Mouse (Mus musculus) ovary, postnatal 36 days (tissue): ENCODE measurements around the gene Borcs7.
A peak's percentile ranks its signal among the peaks of the same experiment; 100 is the strongest.

Experiments used
- DNase-seq: peaks from one replicate; pipeline ENCODE4 v3.0.0; 2022; ENCODE audit warnings: low spot score, mixed read lengths

Borcs7 gene

DNA sequence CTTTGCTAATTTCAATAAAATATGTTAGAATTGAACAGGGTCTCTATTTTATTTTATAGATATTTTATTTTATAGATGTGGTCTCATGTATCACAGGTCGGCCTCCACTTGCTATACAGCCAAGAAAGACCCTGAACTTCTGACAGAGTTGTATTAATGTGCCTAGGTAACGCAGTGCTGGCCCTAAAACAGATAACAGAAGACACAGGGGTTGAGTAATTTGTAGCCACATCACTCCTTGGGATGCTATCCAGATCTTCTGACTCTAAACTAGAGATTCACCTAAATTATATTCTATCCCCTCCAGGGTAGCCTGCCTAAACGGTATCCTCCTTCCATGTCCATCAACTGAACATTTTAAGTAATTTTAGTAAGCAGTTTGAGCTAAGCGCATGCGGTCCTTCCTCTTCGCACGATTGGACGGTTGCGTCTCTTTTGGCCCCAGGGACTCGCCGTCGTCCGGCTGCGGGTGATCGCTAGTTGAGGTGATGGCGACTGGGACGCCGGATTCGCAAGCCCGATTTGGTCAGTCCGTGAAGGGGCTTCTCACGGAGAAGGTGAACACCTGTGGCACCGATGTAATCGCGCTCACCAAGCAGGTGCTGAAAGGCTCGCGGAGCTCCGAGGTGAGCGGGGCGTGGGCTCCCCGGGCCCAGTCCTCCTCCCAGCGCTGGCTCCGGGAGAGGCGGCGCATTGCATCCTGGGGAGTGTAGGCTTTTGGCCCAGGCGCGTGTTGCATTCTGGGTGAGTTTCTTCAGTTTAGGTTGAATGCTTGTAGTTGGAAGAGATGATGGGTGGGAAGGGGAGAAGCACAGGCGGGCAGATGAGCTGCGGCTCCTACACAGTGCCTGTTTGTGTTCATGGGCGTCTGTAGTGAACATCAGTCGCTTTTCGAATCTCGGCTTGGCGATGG lies at the start of gene Borcs7:
Gene Borcs7, plus strand, starts transcription at position 447 of the 913 bp plus-strand sequence.
- DNase-seq: peak; percentile 85

DNA sequence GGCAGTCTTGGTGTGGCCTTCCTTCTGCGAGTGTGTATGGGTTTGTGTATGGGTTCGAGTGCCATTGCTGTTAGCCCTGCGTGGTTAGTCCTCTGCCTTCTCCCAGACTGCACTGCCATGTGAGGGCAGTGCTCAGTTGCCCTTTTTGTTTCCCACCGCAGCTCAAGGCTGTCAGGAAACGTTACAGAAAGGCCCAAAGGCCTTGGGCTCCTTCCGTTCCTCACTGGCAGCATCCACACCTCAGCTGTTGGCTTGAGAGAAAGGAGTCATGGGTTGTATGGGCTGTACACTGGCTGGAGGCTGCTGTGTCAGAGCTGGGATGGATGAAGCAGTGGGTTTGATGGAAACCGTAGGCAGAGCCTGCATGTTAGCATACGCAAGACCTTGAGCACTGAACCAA lies 48.9 kb upstream of the Borcs7 start:
- no peak for DNase-seq

DNA sequence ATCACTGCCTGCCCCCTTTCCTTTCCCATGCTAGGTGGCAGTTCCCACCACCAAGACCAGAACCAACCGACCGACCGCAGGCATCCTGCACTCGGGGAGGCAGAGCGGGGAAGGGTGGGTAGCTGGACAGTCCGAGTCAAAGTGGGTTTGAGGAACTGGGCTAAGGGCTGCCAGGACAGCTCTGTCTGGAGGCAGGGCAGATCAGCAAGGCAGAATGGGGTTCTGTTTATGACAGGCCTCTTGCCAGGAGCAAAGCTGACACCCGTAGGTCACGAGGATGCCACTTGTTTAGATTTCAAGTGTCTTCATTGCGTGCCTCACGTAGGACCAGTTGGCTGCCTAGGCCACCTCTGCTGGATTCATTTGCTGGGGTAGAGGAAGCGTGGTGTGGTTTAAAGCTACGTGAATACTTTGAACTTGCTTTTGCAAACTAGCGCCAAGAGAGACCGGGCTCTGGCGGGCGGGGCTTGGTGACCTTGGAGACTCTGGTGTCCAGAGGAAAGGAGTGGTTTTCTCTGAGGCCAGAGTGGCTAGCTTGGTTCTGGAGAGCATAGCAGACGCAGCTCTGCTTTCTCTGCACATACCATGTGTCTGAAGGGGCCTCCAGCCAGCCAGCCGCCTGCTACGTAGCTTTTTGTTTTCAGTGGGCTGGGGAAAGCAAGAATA lies 48.2 kb upstream of the Borcs7 start:
- DNase-seq: peak; percentile 78

DNA sequence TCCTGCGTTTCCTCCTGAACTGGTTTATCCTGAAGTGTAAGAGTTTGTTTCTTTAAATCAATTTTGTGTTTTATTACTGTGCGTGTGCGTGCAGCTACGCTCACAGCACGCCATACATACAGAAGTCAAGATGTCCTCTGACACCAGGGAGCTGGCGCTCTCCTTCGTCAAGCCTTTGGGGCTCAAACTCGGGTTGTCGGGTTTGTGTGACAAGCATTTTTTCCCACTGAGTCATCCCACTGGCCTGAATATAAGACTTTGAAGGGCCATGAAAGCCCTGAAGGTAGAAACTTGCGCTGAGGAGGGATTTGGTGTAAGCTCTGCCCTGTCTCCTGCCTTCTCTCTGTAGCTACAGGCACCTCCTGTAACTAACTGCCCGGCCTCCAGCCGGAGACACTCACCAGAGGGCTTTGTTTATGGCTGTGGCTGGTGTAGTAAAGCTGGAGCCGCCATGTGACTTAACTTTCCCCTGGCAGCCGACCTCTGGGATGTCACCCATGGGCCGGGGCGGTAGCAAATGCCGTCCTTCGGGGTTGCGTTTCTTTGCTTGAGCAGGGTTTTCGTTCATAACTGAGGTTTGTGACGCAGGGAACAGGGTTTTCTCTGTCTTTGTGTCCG lies 47.5 kb upstream of the Borcs7 start:
- no peak for DNase-seq

DNA sequence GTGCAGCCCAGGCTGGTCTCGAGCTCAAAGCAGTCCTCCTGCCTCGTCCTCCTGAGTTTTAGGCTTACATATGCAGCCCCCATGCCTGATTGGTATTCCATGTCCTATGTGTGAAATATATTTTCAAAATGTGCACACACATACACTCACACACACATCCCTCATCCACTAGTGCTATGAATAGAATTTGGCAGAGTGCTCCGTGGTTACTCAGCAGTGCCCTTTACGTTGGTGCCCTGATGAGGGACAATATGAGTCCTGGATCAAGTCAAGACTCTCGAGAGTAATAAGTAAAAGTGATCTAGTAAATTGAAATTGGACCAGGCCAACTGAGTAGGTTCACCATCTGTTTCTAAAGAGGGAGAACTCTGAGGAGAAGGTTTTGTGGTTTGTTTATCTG lies 46.5 kb upstream of the Borcs7 start:
- DNase-seq: no peak

DNA sequence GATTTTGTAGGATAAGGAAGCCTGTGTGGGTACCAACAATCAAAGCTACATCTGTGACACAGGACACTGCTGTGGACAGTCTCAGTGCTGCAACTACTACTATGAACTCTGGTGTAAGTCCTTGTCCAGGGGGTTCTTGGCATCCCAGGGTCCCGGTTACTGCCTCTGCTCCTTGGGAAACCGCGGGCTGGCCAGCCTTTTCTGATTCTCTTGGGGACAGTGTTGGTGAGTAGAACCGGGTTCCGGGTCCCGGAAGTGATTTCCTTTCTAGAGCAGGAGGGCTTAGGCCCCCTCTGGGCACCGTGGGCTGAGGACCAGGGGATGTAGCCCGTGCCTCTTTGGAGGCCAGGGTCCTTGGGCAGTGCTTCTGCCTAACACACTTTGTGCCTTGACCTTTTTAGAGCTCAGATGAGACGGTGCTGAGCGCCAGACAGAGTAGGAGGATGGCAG lies 45.3 kb upstream of the Borcs7 start:
- DNase-seq: no peak

DNA sequence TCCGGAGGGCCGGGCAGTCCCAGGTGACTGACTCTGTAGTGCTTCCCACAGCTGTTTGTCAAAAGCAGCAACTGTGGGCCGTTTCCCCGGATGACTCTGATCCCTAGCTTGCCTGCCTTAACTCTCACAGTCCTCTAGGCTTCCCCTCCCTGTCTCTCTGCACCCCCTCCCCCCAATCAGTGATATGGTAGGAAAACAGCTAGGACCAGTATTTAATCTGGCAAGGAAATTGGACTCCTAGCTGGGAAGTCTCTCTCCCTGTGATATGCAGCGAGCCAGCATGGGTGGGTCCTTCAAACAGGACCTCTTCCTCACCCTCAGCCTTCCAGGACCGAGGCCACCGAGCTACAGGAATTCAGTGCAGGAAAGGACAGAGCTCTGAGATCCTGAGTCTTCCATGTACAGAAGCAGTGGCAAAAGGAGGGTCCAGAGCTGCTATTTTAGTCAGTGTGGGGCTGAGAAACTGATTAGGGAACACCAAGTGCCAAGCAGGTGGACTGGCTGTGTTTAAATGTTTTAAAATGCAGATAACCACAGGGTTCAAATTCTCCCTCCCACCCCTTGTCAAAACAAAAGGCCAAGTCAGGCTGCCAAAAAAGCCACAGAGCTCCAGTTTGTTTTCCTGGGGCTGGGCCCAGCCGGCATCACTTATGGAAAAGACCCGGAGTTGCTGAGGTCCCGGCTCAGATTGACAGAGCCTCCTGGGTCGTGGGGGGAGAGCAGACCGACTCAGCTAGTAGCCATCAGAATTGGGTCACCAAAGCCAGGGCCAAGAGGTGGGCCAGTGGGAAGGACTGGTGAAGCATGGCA lies 44.7 kb upstream of the Borcs7 start:
- peak; percentile 54 for DNase-seq

DNA sequence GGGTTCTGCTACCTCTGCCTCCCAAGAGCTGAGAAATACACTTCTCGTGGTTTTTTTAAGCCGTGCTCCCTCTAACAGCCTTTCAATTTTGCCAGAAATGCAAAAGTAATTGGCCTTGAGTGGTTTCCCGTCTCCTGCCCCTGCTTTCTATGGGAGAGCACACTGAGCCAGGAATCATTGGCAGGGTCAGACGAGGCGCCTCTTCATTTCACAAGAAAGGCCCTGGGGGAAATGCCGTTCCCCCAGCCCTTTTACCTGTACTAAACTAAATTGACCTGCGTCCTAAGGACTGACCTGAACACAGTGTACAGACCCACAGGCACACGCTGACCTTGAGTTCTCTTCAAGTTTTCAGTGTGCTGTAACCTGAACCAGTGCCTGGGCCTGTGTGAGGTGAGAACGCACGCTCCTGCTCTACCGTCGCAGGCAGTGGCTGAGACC lies 43.6 kb upstream of the Borcs7 start:
- no peak for DNase-seq

DNA sequence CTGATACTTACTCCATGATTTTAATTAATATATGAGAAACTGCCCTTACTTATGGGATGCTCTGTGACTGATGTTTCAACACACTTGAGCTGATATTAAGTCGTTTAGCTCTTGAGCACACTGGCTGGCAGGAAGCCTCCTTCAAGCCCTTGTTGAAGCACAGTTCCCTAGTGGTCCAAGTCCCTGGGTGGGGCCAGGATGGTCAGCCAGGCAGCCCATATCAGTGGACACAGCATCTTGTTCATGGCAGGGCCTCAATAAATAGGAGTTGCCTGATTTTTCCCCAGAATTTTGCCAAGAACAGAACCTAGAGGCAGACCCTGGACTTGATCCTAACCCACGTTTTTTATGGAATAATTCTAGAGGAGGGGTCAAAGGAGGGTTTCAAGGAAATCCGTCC lies 42.5 kb upstream of the Borcs7 start:
- DNase-seq: no peak

DNA sequence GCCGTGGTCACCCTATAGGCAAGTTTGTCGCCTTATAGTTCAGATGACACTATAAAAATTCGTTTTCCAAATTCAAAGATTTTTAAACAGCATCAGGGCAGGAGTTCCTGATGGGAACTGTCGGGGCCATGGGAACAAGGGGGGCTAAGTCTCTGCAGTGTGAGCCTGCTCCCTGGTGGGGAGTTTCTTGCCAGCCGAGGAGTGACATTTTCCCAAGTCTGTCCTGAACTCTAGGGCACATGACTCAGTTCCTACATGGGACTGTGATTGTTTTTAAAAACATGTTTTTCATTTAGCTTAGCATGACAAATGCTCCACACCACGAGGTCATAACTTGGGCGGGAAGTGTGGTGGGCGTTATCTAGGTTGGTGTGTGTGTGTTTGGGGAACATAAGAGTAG lies 41.9 kb upstream of the Borcs7 start:
- no peak for DNase-seq

DNA sequence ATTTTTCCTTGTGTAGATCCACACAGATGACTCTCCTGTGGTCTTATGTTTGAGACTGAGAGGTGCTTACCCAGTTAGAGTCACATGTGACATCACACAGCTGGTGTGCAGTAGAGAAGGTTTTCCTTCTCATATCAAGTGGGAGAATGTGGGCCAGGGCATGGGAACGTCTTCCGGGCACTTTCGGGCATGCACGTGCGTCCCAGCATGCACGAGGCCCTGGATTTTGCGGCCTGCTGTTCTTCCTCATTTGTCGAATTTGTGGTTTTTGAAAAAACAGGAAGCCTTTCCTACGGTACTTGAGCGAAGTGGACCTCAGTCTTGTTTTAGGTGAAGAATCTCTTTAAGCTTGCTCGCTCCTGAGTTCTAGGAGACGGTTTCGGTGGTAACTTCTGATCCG lies 41.1 kb upstream of the Borcs7 start:
- DNase-seq: no peak

DNA sequence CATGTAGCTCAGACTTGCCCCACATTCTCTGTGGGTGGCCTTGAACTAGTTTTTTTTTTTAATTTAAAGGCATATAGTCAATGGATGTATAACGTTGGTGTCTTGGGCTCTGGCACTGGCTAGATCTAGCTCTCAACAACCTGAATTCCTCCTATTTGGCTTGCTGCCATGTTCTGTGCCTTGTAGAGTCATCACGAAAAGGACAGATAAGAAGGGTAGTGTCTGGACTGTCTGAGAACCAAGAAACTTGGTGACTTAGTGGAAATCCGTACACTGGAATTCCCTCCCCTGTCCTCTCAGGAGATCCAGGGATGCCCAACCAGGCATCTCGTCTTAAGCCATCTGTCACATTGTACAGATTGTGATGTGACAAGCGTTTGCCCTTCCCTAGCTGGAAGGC lies 36.5 kb upstream of the Borcs7 start:
- DNase-seq: no peak

DNA sequence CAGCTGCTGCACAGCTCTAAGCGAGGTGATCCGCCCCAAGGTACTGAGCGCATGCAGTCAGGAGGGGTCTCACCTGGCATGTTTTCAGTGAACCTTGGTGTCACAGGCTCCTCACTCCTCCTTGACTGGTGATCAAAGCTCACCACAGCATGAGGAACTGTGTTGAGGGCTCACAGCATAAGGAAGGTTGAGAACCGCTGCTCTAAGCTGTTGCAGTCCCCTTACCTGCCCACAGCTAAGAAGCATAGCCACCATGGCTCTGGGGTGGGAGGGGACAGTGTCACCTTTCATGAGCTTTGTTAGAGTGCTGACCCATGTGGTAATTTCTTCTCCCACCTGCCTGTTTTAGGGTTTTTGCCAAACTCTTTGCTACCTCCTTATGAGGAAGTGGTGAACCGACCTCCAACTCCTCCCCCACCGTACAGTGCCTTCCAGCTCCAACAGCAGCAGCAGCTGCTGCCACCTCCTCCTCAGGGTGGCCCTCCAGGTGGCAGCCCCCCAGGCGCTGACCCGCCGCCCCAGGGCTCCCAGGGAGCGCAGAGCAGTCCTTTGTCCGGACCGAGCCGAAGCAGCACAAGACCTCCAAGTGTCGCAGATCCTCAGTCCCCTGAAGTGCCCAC lies 36.0 kb upstream of the Borcs7 start:
- DNase-seq: no peak

DNA sequence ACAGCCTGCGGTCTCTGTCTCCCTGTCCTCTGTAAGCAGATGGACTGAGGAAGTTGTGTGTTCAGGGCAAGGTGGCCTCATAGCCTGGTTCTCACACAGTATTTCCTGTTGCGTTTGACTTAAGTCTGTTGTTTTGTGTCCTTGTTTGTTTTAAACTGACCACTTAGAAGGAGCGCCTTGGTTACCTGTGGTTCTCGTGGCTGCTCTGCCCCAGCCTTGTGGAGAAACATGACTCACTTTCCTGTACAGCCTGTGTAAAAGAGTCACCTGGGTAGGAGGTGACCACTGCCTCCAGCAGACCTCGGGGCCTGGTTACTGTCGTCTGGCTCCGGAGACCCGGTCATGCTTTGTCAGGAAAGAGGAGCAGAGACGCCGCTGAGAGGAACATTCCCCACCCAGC lies 34.1 kb upstream of the Borcs7 start:
- no peak for DNase-seq

DNA sequence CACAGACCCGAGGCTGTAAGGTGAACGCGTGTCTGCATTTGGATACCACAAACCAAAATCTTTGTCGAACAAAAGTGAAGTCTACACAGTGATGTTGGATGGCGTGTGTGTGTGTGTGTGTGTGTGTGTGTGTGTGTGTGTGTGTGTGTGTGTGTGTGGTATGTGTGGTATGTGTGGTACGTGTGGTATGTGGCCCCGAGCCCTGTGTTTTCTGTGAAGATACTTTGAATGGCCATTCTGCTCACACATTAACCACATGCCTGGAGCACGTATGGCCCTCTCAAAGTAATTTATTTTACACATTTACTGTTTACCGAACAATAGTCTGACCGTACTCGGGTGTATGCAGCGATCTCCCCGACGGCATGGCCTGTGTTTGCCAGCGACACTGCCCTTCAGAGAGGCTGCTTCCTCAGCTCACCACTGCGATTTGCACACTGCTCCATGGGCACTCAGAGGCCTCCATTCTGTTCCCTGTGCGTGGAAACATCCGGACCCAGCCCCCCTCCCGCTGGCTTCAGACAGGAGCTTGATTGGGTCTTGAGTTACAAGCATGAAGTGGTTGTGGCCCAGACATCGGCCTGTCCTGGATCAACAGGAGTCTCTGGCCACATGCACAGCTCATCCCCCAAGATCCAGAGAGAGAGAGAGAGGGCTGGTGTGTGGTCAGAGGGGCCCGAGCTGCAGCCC lies 33.4 kb upstream of the Borcs7 start:
- DNase-seq: no peak

DNA sequence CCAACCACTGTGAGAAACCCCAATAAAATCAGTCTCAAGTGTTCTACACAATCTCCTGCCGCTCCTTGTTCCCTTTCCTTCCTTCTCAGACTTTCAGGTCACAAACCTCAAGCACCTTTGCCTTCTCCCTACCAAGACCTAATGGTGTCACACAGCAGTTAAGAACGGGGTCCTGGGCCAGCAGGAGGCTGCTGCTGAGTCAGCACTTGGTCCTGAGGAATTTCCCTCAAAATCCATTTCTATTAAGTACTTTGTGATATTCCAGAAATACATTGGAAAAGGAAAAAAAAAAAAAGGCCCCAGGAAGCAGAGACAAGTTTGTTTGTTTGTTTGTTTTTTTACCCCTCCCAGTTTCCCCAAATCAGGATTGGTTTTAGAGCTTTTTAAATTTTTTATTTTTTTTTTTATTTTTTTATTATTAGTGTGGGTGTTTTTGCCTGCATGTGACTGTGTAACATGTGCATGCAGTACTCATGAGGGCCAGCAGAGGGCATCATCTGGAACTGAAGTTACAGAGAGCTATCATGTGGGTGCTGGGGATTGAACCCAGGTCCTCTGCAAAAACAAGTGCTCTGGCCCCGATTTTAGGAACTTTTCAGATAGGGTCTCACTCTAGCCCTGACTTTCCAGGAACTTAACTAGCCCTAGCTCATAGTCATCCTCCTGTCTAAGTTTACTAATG lies 32.2 kb upstream of the Borcs7 start:
- no peak for DNase-seq

DNA sequence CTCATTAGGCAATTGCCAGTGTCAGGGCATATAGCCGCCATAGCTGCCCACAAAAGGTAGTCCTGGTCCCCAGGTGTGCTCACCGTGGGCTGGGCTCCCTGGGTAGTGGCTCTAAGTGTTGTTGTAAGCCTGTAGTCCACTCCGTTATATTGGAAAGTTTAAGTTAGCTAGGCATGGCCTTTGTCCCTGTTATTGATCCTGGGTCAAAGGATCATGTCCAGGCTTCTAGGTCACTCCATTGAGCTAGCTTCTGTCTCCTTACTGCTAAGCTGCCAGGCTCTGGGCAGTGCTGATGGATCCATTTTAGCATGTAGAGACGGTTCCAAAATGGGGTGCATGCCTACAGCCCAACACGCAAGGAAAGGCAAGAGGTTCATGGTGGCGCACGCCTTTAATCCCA lies 31.4 kb upstream of the Borcs7 start:
- no peak for DNase-seq

DNA sequence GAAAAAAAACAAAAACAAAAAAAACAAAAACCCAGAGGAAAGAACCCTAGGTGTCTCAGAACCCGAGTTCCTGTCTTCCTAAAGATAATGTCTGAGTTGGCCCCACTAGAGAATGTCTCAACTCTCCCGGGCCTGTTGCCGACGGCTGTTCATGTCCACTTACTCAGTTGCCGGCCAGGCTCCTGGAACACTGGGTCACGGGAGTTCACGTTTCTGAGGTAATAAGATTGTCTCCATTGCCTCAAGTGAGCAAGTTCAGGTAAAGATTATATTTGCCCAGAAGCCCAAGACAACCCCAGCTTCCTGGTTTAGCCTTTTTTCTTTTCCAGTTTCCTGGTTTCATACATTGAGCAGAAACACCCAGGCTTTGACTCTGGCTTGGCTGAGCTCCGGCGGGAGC lies 30.9 kb upstream of the Borcs7 start:
- no peak for DNase-seq

DNA sequence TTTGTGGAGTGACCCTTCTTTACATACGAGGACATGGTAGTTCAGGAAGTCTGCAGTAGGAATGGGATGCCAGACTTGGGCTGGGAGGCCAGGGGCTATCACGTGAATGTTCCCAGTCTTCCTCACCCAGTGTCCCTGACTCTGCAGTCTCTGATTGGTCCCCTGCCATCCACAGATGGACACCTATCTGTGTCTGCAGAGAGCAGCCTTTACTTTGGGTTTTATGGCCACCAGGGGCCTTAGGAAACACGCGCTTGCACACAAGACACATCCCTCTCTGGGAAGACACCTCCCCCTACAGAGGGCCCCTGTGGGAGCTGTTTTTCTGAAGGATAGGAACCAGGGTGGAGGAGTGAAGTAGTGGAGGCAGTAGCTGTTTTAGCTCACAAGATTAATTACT lies 28.2 kb upstream of the Borcs7 start:
- DNase-seq: no peak

DNA sequence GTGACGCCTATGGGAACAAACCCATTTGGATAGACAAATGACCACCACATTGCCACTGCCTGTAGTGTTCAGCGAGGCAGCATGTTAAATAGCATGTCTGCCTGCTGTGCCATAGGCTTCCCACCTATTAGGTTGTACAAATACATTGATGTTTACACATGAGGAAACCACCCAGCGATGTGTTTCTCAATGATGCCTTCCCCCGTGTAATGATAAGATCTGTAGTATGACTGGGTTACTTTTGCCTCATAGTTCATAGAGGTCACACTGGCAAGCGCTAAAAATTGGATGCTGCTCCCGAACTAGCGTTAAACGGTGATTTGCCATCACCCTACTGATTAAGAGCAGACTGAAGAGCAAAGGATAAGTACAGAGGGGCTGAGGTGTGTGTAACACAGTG lies 27.5 kb upstream of the Borcs7 start:
- DNase-seq: no peak
